Mouse (Mus musculus) thymus, postnatal 10 days (tissue): ENCODE data around the gene Gm904.
"Not testable (repeated sequence)": the region's sequence is repeated elsewhere in the genome, so short reads cannot be mapped to it uniquely, and the experiment has no call there.

Experiments
- DNase-seq, 2 experiments: peaks; one replicate each; pipeline ENCODE4 v3.0.0; 2021; ENCODE audit warnings: low spot score in 2 of 2

Gm904 gene

GRCm38 (mm10) chr13:50642928-50643327, at the start of gene Gm904:
Gene Gm904 (plus strand): TSS chr13:50643228.
- not testable (repeated sequence) for DNase-seq

DNA sequence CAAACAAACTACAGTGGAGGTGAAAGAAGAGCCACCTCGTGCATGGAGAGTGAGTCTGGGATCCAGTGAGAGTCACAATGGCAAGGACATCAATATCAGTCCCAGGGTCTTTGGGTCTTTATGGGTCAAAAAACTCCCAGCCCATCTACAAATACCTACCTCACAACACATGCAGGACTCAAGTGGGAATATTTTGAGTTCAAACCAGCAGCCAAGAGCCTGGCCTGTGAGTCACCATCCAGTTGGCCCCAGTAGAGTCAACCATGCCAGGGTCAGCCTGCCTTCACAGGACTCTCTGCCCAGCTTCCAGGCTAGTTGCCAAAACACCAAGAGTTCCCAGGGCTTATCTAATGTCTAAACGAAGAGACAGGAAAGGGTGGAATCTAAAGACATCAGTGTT, 5.7 kb downstream of the Gm904 start:
- not testable (repeated sequence) for DNase-seq
